Mouse (Mus musculus) testis, adult 2 months (tissue): ENCODE results near the gene Rab15.
"Not testable (repeated sequence)": the region's sequence is repeated elsewhere in the genome, so short reads cannot be mapped to it uniquely, and the experiment has no call there.

ENCODE experiments used
- CTCF ChIP-seq: fragments of 200-500 bp; IDR thresholded peaks from 2 replicates; pipeline ENCODE4 v1.5.1; 2012; ENCODE audit warnings: low read depth, mild to moderate bottlenecking, inconsistent platforms, low read length, moderate library complexity; ENCODE audit not compliant: control insufficient read depth, insufficient read depth, insufficient replicate concordance
- POLR2A ChIP-seq: fragments of 200-500 bp; IDR thresholded peaks from 2 replicates; pipeline ENCODE4 v1.6.1; 2012; ENCODE audit warnings: low read depth, mild to moderate bottlenecking, inconsistent platforms, low read length, moderate library complexity; ENCODE audit not compliant: control insufficient read depth

GRCm38 (mm10) chr12:76792540-76792939 is 30.2 kb downstream of the Rab15 start:
- TF ChIP-seq POLR2A, CTCF: not testable (repeated sequence)
